Mouse (Mus musculus) heart, postnatal 10 days (tissue): Measurements from ENCODE around the gene Kcnq1. TPM values are rescaled to one million over a fixed set of nuclear protein-coding genes. Genes with fewer than 3 reads are reported as not detected.

Source experiments
- DNase-seq, 2 experiments: peaks; one replicate each; pipeline ENCODE4 v3.0.0; 2021
- intact Hi-C: fragments of 180-260 bp; cut with DNase I; formaldehyde crosslinking; loops from one replicate; pipeline ENCODE4 v1.15.1; 2025
- total RNA-seq, 2 experiments: library from RNA; stranded (reverse); gene quantifications; 2 replicates each; pipeline ENCODE4 v1.2.3; 2021

The Kcnq1 gene
- total RNA-seq, 2 experiments from 2014 or later = 40.9 to 42.0 TPM

- intact Hi-C loops = no loop called here
- peak; percentile 77 to 81 for DNase-seq
These were observed 282.9 kb downstream of the Kcnq1 start for GRCm38 (mm10) chr7:143388783-143389695.

GRCm38 (mm10) chr7:143389860-143390259 lies 283.7 kb downstream of the Kcnq1 start:
- intact Hi-C loops = no loop called here
- peak in 1 of 2 experiments; percentile 20 for DNase-seq

GRCm38 (mm10) chr7:143390277-143390948 lies 284.3 kb downstream of the Kcnq1 start:
- intact Hi-C loops = no loop called here
- peak; percentile 50 to 64 for DNase-seq

GRCm38 (mm10) chr7:143395113-143395563 lies 289.0 kb downstream of the Kcnq1 start:
- peak; percentile 41 to 45 for DNase-seq

GRCm38 (mm10) chr7:143399756-143400155 lies 293.6 kb downstream of the Kcnq1 start:
- no peak for DNase-seq
- intact Hi-C loops = loop anchor here (5.0 kb wide), 1 partner anchor 58 kb away; no protein-coding TSS in a partner anchor

More at GRCm38 (mm10) chr7:143395113-143395563, 289.0 kb downstream of the Kcnq1 start:
- intact Hi-C loops = loop anchor here (5.0 kb wide), 1 partner anchor 62 kb away; no protein-coding TSS in a partner anchor

GRCm38 (mm10) chr7:143400599-143400998 lies 294.4 kb downstream of the Kcnq1 start:
- intact Hi-C loops = no loop called here
- no peak for DNase-seq

- intact Hi-C loops = no loop called here
- DNase-seq = no peak
These were observed 295.4 kb downstream of the Kcnq1 start for GRCm38 (mm10) chr7:143401429-143402016.

- intact Hi-C loops = no loop called here
- no peak for DNase-seq
These were observed 298.1 kb downstream of the Kcnq1 start for GRCm38 (mm10) chr7:143404296-143404695.

GRCm38 (mm10) chr7:143407931-143408501 lies 301.9 kb downstream of the Kcnq1 start:
- peak; percentile 23 to 33 for DNase-seq
- intact Hi-C loops = no loop called here

- peak; percentile 45 to 46 for DNase-seq
- intact Hi-C loops = no loop called here
These were observed 302.5 kb downstream of the Kcnq1 start for GRCm38 (mm10) chr7:143408615-143409021.

- intact Hi-C loops = no loop called here
- DNase-seq = peak; percentile 27 to 42
These were observed 306.4 kb downstream of the Kcnq1 start for GRCm38 (mm10) chr7:143412606-143413005.

- intact Hi-C loops = no loop called here
- DNase-seq = no peak
These were observed 308.9 kb downstream of the Kcnq1 start for GRCm38 (mm10) chr7:143415070-143415469.

- intact Hi-C loops = no loop called here
- no peak for DNase-seq
These were observed 310.2 kb downstream of the Kcnq1 start for GRCm38 (mm10) chr7:143416406-143416805.

- no peak for DNase-seq
- intact Hi-C loops = no loop called here
These were observed 311.7 kb downstream of the Kcnq1 start for GRCm38 (mm10) chr7:143417875-143418274.

- intact Hi-C loops = no loop called here
- no peak for DNase-seq
These were observed 313.5 kb downstream of the Kcnq1 start for GRCm38 (mm10) chr7:143419585-143420160.

- no peak for DNase-seq
- intact Hi-C loops = no loop called here
These were observed 322.1 kb downstream of the Kcnq1 start for GRCm38 (mm10) chr7:143428142-143428813.

- intact Hi-C loops = no loop called here
- DNase-seq = no peak
These were observed 322.8 kb downstream of the Kcnq1 start for GRCm38 (mm10) chr7:143428814-143429499.

GRCm38 (mm10) chr7:143432631-143433030 lies 326.5 kb downstream of the Kcnq1 start:
- no peak for DNase-seq
- intact Hi-C loops = no loop called here

- peak; percentile 81 to 86 for DNase-seq
- intact Hi-C loops = no loop called here
These were observed 327.2 kb downstream of the Kcnq1 start for GRCm38 (mm10) chr7:143433331-143433730.
